Mouse (Mus musculus): ENCODE measurements around the gene Nek2. TPM values are rescaled to one million over a fixed set of nuclear protein-coding genes. Genes with fewer than 3 reads are reported as not detected.

The Nek2 gene
- polyA plus RNA-seq, 1 experiment from 2014 or later: 10.6 TPM

- Histone ChIP-seq H3K27ac (replicated peaks) (no peak overlapping the region), H3K27me3 (ENCODE audit: control insufficient read depth, insufficient read depth, low read length) (no peaks in the 10 kb centered on the region), H3K4me1 (replicated peaks; ENCODE audit: control insufficient read depth, insufficient read depth) (no peaks in the 10 kb centered on the region), H3K4me3 (ENCODE audit: low read depth, low read length) (no peak overlapping the region), H3K9ac (ENCODE audit: low read length) (no peak overlapping the region), H3K4me2 (replicated peaks; ENCODE audit: low read depth) (no peak overlapping the region), H3K36me3 (ENCODE audit: control insufficient read depth, insufficient read depth, low read length) (no peaks in the 10 kb centered on the region), H3K9me3 (ENCODE audit: control insufficient read depth, low read length) (no peaks in the 10 kb centered on the region)
- WGBS: 74% methylated on average over 5 of the region's 5 CpGs
- TF ChIP-seq EP300 (optimal IDR thresholded peaks at IDR 0.05) (no peak), CTCF (IDR thresholded peaks at IDR 0.05; ENCODE audit: low read depth) (no peak)
- ATAC-seq (ENCODE audit: low FRiP score, low TSS enrichment) (no peak), DNase-seq (ENCODE audit: low spot score) (no peak)
These were observed 35.8 kb downstream of the Nek2 start for GRCm38 (mm10) chr1:191856886-191857651.

DNA sequence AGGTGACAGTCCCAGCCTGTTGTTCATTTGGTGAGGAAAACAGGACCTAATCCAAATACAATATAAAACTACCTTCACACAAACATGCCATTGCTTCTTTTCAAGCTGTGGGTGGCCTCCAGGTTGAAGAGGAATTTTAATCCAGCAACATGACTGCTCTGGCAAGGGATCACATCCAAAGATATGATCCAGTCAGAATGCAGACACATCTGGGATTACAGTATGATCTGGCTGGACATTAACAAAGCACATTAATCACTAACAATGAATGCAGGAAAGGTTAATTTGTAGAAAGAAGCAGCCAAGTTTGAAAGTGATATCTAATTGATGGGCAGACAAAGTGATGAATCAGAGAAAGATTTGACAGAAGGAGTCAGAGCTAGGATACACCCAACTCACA, 36.9 kb downstream of the Nek2 start:
- no peak overlapping the region for H3K27ac ChIP-seq (replicated peaks)
- no peaks in the 10 kb centered on the region for H3K36me3 ChIP-seq (ENCODE audit: control insufficient read depth, insufficient read depth, low read length)
- ATAC-seq (ENCODE audit: low FRiP score, low TSS enrichment): no peak
- H3K4me1 ChIP-seq (replicated peaks; ENCODE audit: control insufficient read depth, insufficient read depth): no peaks in the 10 kb centered on the region
- H3K4me2 ChIP-seq (replicated peaks; ENCODE audit: low read depth): no peak overlapping the region
- H3K27me3 ChIP-seq (ENCODE audit: control insufficient read depth, insufficient read depth, low read length): no peaks in the 10 kb centered on the region
- TF ChIP-seq CTCF (IDR thresholded peaks at IDR 0.05; ENCODE audit: low read depth) (no peak), EP300 (optimal IDR thresholded peaks at IDR 0.05) (no peak)
- no peaks in the 10 kb centered on the region for H3K9me3 ChIP-seq (ENCODE audit: control insufficient read depth, low read length)
- no peak overlapping the region for H3K9ac ChIP-seq (ENCODE audit: low read length)
- H3K4me3 ChIP-seq (ENCODE audit: low read depth, low read length): no peak overlapping the region
- DNase-seq (ENCODE audit: low spot score): no peak

- WGBS: 46% methylated on average over 3 of the region's 3 CpGs
- ATAC-seq (ENCODE audit: low FRiP score, low TSS enrichment) (no peak), DNase-seq (ENCODE audit: low spot score) (no peak)
- Histone ChIP-seq H3K4me1 (replicated peaks; ENCODE audit: control insufficient read depth, insufficient read depth) (no peaks in the 10 kb centered on the region), H3K27me3 (ENCODE audit: control insufficient read depth, insufficient read depth, low read length) (no peaks in the 10 kb centered on the region), H3K9me3 (ENCODE audit: control insufficient read depth, low read length) (no peaks in the 10 kb centered on the region), H3K9ac (ENCODE audit: low read length) (no peak overlapping the region), H3K4me2 (replicated peaks; ENCODE audit: low read depth) (no peak overlapping the region), H3K27ac (replicated peaks) (no peak overlapping the region), H3K4me3 (ENCODE audit: low read depth, low read length) (no peak overlapping the region), H3K36me3 (ENCODE audit: control insufficient read depth, insufficient read depth, low read length) (no peaks in the 10 kb centered on the region)
- TF ChIP-seq EP300 (optimal IDR thresholded peaks at IDR 0.05): no peak
- TF ChIP-seq CTCF (IDR thresholded peaks at IDR 0.05; ENCODE audit: low read depth): no peak
These were observed 38.6 kb downstream of the Nek2 start for GRCm38 (mm10) chr1:191859847-191860246.

GRCm38 (mm10) chr1:191861247-191861646, 40.0 kb downstream of the Nek2 start:
- no peak for DNase-seq (ENCODE audit: low spot score)
- Histone ChIP-seq H3K9me3 (ENCODE audit: control insufficient read depth, low read length) (no peaks in the 10 kb centered on the region), H3K27ac (replicated peaks) (no peak overlapping the region), H3K4me1 (replicated peaks; ENCODE audit: control insufficient read depth, insufficient read depth) (no peaks in the 10 kb centered on the region), H3K36me3 (ENCODE audit: control insufficient read depth, insufficient read depth, low read length) (no peaks in the 10 kb centered on the region), H3K9ac (ENCODE audit: low read length) (no peak overlapping the region), H3K4me3 (ENCODE audit: low read depth, low read length) (no peak overlapping the region), H3K27me3 (ENCODE audit: control insufficient read depth, insufficient read depth, low read length) (no peaks in the 10 kb centered on the region), H3K4me2 (replicated peaks; ENCODE audit: low read depth) (no peak overlapping the region)
- WGBS: 82% methylated on average over 5 of the region's 5 CpGs
- no peak for ATAC-seq (ENCODE audit: low FRiP score, low TSS enrichment)
- no peak for TF ChIP-seq EP300 (optimal IDR thresholded peaks at IDR 0.05)
- no peak for TF ChIP-seq CTCF (IDR thresholded peaks at IDR 0.05; ENCODE audit: low read depth)

GRCm38 (mm10) chr1:191863833-191864550, 42.7 kb downstream of the Nek2 start:
- H3K27ac ChIP-seq (replicated peaks): no peak overlapping the region
- H3K36me3 ChIP-seq (ENCODE audit: control insufficient read depth, insufficient read depth, low read length): no peaks in the 10 kb centered on the region
- H3K4me2 ChIP-seq (replicated peaks; ENCODE audit: low read depth): no peak overlapping the region
- TF ChIP-seq EP300 (optimal IDR thresholded peaks at IDR 0.05) (no peak), CTCF (IDR thresholded peaks at IDR 0.05; ENCODE audit: low read depth) (no peak)
- no peak overlapping the region for H3K4me3 ChIP-seq (ENCODE audit: low read depth, low read length)
- ATAC-seq (ENCODE audit: low FRiP score, low TSS enrichment) (no peak), DNase-seq (ENCODE audit: low spot score) (no peak)
- no peaks in the 10 kb centered on the region for H3K9me3 ChIP-seq (ENCODE audit: control insufficient read depth, low read length)
- WGBS: 79% methylated on average over 4 of the region's 4 CpGs
- H3K27me3 ChIP-seq (ENCODE audit: control insufficient read depth, insufficient read depth, low read length): no peaks in the 10 kb centered on the region
- no peak overlapping the region for H3K9ac ChIP-seq (ENCODE audit: low read length)
- no peaks in the 10 kb centered on the region for H3K4me1 ChIP-seq (replicated peaks; ENCODE audit: control insufficient read depth, insufficient read depth)

- Histone ChIP-seq H3K4me3 (ENCODE audit: low read depth, low read length) (no peak overlapping the region), H3K27ac (replicated peaks) (no peak overlapping the region), H3K9me3 (ENCODE audit: control insufficient read depth, low read length) (no peaks in the 10 kb centered on the region), H3K36me3 (ENCODE audit: control insufficient read depth, insufficient read depth, low read length) (no peaks in the 10 kb centered on the region), H3K9ac (ENCODE audit: low read length) (no peak overlapping the region), H3K27me3 (ENCODE audit: control insufficient read depth, insufficient read depth, low read length) (no peaks in the 10 kb centered on the region), H3K4me1 (replicated peaks; ENCODE audit: control insufficient read depth, insufficient read depth) (no peaks in the 10 kb centered on the region), H3K4me2 (replicated peaks; ENCODE audit: low read depth) (no peak overlapping the region)
- ATAC-seq (ENCODE audit: low FRiP score, low TSS enrichment): no peak; the same call in 1 of the 2 replicates
- no peak for TF ChIP-seq CTCF (IDR thresholded peaks at IDR 0.05; ENCODE audit: low read depth)
- TF ChIP-seq EP300 (optimal IDR thresholded peaks at IDR 0.05): no peak
- no peak for DNase-seq (ENCODE audit: low spot score)
- 83% methylated on average over 8 of the region's 8 CpGs for WGBS
These were observed 43.3 kb downstream of the Nek2 start for GRCm38 (mm10) chr1:191864551-191865027.
